Mouse (Mus musculus) hindbrain, postnatal 0 days (tissue): ENCODE data around the gene Uqcrc2. TPM values are rescaled to one million over a fixed set of nuclear protein-coding genes. Genes with fewer than 3 reads are reported as not detected.
A peak's percentile ranks its signal among the peaks of the same experiment; 100 is the strongest.

Source experiments
- ATAC-seq: fragments of 200-750 bp; cut with Nextera tagmentation; 2 replicates; pipeline ENCODE4 v1.8.0; 2017; ENCODE audit warnings: mild to moderate bottlenecking, moderate TSS enrichment, moderate library complexity
- DNase-seq: peaks from one replicate; pipeline ENCODE4 v3.0.0-alpha.2; 2015; ENCODE audit warnings: low spot score
- H3K27ac ChIP-seq: fragments of 300-500 bp; sonication (generic); 2 replicates; pipeline ENCODE4 v1.5.1; 2014; ENCODE audit warnings: mild to moderate bottlenecking
- H3K27me3 ChIP-seq: fragments of 300-500 bp; sonication (generic); 2 replicates; pipeline ENCODE4 v1.6.1; 2014; ENCODE audit warnings: low read length, mixed read lengths; ENCODE audit not compliant: insufficient read depth
- H3K36me3 ChIP-seq: fragments of 300-500 bp; sonication (generic); 2 replicates; pipeline ENCODE4 v1.6.1; 2014; ENCODE audit warnings: low read length, mixed read lengths; ENCODE audit not compliant: insufficient read depth
- H3K4me1 ChIP-seq: fragments of 300-500 bp; sonication (generic); 2 replicates; pipeline ENCODE4 v1.6.1; 2014; ENCODE audit warnings: antibody characterized with exemption, low read length, mixed read lengths; ENCODE audit not compliant: insufficient read depth
- H3K4me2 ChIP-seq: fragments of 300-500 bp; sonication (generic); 2 replicates; pipeline ENCODE4 v1.6.1; 2014; ENCODE audit warnings: low read depth, mild to moderate bottlenecking, low read length, moderate library complexity, mixed read lengths
- H3K4me3 ChIP-seq: fragments of 300-500 bp; sonication (generic); 2 replicates; pipeline ENCODE4 v1.5.1; 2014; ENCODE audit warnings: low read length
- H3K9ac ChIP-seq: fragments of 300-500 bp; sonication (generic); replicated peaks from 2 replicates; pipeline ENCODE4 v1.6.1; 2014; ENCODE audit warnings: mild to moderate bottlenecking, low read length, moderate library complexity, mixed read lengths
- H3K9me3 ChIP-seq: fragments of 300-500 bp; sonication (generic); 2 replicates; pipeline ENCODE4 v1.6.1; 2016; ENCODE audit warnings: low read length, mixed read lengths
- CTCF ChIP-seq: IDR thresholded peaks from 2 replicates; pipeline ENCODE4 v1.5.1; 2016; ENCODE audit warnings: antibody characterized with exemption, control low read depth, low read depth
- WGBS: fragments of 180-500 bp; shearing (Covaris S2); extraction: QIAGEN DNeasy Blood & Tissue Kit; methylation state at CpG from one replicate; pipeline ENCODE4 v1.1.7; 2014; 5-methylcytosine and 5-hydroxymethylcytosine counted together
- polyA plus RNA-seq: library from polyadenylated mRNA; unstranded; fragments of >200 nt; fragmentation: Nextera tagmentation; extraction: Ambion mirVana; gene quantifications from 2 replicates; pipeline ENCODE4 v1.2.1, GENCODE M21; 2015
- total RNA-seq: library from RNA; depleted of rRNA; stranded (reverse); fragments of >200 nt; gene quantifications from 2 replicates; pipeline ENCODE4 v1.2.3, GENCODE M21; 2014

Gene Uqcrc2
- total and polyA plus RNA-seq, 2 experiments from 2014 or later = 165 to 244 TPM

DNA sequence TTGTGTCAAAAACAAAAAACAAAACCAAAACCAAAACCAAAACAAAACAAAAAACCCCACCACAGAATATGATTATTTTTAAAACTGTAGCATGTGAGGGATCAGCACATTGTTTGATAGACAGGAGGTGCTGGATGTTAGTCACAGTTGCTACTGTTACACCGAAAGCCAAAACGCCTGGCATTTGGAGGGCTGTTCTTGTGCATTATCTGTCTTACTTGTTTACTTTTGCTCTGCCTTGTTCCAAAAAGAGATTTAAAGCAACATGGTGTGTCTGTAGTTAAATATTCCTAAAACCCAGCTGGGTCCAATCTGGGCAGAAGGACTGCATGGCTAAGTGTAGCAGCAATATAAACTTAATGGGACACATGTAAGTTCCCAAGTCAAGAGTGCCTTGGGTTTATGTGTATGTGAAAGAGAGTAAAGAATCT lies 49.8 kb downstream of the Uqcrc2 start:
- WGBS = 77% methylated on average over 2 of the region's 2 CpGs
- DNase-seq (no peak), ATAC-seq (no peak)
- H3K27ac ChIP-seq = no peak overlapping the region
- no peak overlapping the region for H3K4me3 ChIP-seq
- H3K4me2 ChIP-seq = no peak overlapping the region
- no peaks in the 10 kb centered on the region for H3K9me3 ChIP-seq
- no peak for TF ChIP-seq CTCF
- H3K36me3 ChIP-seq = no peaks in the 10 kb centered on the region
- H3K9ac ChIP-seq = no peak overlapping the region
- H3K4me1 ChIP-seq = no peaks in the 10 kb centered on the region
- H3K27me3 ChIP-seq = no peaks in the 10 kb centered on the region

- no peak overlapping the region for H3K9ac ChIP-seq
- H3K4me1 ChIP-seq = no peaks in the 10 kb centered on the region
- no peaks in the 10 kb centered on the region for H3K36me3 ChIP-seq
- TF ChIP-seq CTCF = no peak
- H3K4me3 ChIP-seq = no peak overlapping the region
- DNase-seq (no peak), ATAC-seq (no peak)
- no peaks in the 10 kb centered on the region for H3K9me3 ChIP-seq
- no peaks in the 10 kb centered on the region for H3K27me3 ChIP-seq
- H3K27ac ChIP-seq = no peak overlapping the region
- no peak overlapping the region for H3K4me2 ChIP-seq
- WGBS = 69% methylated on average over 6 of the region's 6 CpGs
These were observed 50.3 kb downstream of the Uqcrc2 start for GRCm38 (mm10) chr7:120685227-120685626.

DNA sequence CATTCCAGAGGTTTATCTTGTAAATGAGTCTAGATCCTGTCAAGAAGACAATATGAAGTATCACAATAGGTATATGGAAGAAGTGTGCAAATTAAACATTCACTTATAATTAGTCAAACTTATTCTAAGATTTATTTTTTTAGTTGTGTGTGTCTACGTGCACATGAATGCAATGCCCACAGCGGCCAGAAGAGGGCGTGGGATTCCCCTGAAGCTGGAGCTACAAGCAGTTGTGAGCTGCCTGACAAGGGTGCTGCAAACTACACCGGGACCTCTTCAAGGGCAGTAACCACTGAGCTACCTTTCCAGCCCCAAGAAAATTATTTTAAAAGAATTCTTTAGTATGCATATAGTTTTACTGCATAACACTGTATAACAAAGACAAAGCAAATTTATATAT lies 55.7 kb downstream of the Uqcrc2 start:
- Histone ChIP-seq H3K27me3 (no peaks in the 10 kb centered on the region), H3K9ac (no peak overlapping the region), H3K4me2 (no peak overlapping the region), H3K27ac (no peak overlapping the region), H3K9me3 (no peaks in the 10 kb centered on the region), H3K36me3 (no peaks in the 10 kb centered on the region; the same call in 1 of the 2 replicates), H3K4me3 (no peak overlapping the region), H3K4me1 (no peaks in the 10 kb centered on the region)
- DNase-seq (no peak), ATAC-seq (no peak)
- peak; percentile 38 for TF ChIP-seq CTCF
- WGBS = 73% methylated on average over 4 of the region's 4 CpGs

DNA sequence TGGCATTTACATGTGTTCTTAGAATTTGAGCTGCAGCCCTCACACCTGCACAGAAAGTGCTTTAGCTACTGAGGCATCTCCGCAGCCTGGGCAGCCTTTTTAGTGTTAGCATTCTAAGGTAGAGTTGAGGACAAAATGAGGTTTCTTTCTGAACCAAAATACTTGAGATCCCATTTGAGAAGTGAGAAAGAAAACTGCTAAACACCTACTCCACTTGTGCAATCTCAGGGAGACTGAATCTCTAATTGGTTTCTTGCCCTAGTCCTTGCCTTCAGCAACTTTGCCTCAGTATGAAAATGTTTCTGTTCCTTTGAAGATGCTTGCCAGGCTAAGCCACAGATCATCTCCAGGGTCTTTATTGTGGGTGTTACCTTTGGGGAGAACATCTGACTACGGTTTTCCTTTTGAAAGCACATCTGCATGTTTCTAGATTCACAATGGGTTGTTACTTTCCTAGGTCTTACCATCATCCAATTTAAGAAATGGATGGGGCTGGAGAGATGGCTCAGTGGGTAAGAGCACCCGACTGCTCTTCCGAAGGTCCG lies 58.9 kb downstream of the Uqcrc2 start:
- H3K4me1 ChIP-seq = no peaks in the 10 kb centered on the region
- no peak overlapping the region for H3K9ac ChIP-seq
- WGBS = 94% methylated on average over 5 of the region's 5 CpGs
- no peaks in the 10 kb centered on the region; the same call in 1 of the 2 replicates for H3K36me3 ChIP-seq
- no peak for TF ChIP-seq CTCF
- no peak overlapping the region for H3K4me2 ChIP-seq
- no peak overlapping the region for H3K27ac ChIP-seq
- DNase-seq = no peak
- ATAC-seq = no peak
- H3K4me3 ChIP-seq = no peak overlapping the region
- H3K27me3 ChIP-seq = no peaks in the 10 kb centered on the region
- no peaks in the 10 kb centered on the region for H3K9me3 ChIP-seq

- Histone ChIP-seq H3K4me3 (no peak overlapping the region), H3K9ac (no peak overlapping the region), H3K27ac (no peak overlapping the region), H3K27me3 (no peaks in the 10 kb centered on the region), H3K36me3 (no peaks in the 10 kb centered on the region; the same call in 1 of the 2 replicates), H3K4me2 (no peak overlapping the region), H3K9me3 (no peaks in the 10 kb centered on the region), H3K4me1 (no peaks in the 10 kb centered on the region)
- DNase-seq = no peak
- WGBS = 21% methylated on average over 6 of the region's 6 CpGs
- no peak for ATAC-seq
- TF ChIP-seq CTCF = no peak
These were observed 60.2 kb downstream of the Uqcrc2 start for GRCm38 (mm10) chr7:120695196-120695595.

DNA sequence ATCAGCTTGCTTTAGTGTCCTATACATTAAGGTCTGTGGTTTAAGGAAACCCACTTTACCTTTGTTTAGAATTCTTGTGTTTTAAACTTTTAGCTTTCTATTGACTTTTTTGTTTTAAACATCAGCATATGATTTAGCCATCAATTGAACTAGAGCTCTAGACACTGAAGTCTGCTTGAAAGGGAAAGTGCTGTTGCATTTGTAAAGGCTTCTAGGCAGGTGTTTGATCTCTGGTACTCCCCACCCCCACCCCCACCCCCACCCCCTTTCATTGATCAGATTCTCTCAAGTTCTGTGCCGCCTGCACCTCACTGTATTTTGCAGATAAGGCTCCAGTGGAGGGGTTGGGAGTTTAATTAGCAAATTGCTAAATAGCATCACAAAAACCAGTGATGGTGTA lies 60.7 kb downstream of the Uqcrc2 start:
- 78% methylated on average over 1 of the region's 1 CpGs for WGBS
- H3K36me3 ChIP-seq = no peaks in the 10 kb centered on the region; the same call in 1 of the 2 replicates
- no peaks in the 10 kb centered on the region for H3K4me1 ChIP-seq
- H3K9ac ChIP-seq = no peak overlapping the region
- ATAC-seq = no peak
- DNase-seq = no peak
- no peaks in the 10 kb centered on the region for H3K9me3 ChIP-seq
- no peaks in the 10 kb centered on the region for H3K27me3 ChIP-seq
- H3K4me3 ChIP-seq = no peak overlapping the region
- no peak overlapping the region for H3K4me2 ChIP-seq
- TF ChIP-seq CTCF = no peak
- H3K27ac ChIP-seq = no peak overlapping the region

DNA sequence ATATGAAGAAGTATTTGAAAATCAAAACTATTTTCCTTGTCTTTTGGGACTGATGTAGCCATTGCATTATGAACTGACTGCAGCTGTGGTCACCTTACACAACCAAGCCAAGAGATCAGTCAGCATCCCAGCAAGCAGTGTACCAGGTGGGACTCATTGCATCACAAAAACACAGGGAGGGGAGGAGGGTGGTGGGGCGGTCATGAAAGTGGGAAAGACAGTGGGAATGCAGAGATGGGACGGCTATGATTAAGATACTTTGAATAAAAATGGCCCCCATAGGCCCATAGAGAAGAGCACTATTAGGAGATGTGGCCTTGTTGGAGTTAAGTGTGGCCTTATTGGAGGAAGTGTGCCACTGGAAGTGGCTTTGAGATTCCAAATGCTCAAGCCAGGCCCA lies 61.4 kb downstream of the Uqcrc2 start:
- WGBS = 86% methylated on average over 2 of the region's 2 CpGs

More for the DNA sequence above, 61.4 kb downstream of the Uqcrc2 start:
- Histone ChIP-seq H3K4me1 (no peaks in the 10 kb centered on the region), H3K9me3 (no peaks in the 10 kb centered on the region), H3K36me3 (no peaks in the 10 kb centered on the region; the same call in 1 of the 2 replicates), H3K4me3 (no peak overlapping the region), H3K4me2 (no peak overlapping the region), H3K9ac (no peak overlapping the region), H3K27ac (no peak overlapping the region), H3K27me3 (no peaks in the 10 kb centered on the region)
- DNase-seq (no peak), ATAC-seq (no peak)
- no peak for TF ChIP-seq CTCF
